Mouse (Mus musculus) natural killer cell, adult 2 months (primary cell): ENCODE measurements around the gene Ralgds.

ENCODE experiments used
- DNase-seq, 2 experiments: peaks; one replicate each; pipeline ENCODE4 v3.0.0; 2022; ENCODE audit warnings: low spot score in 2 of 2

Ralgds gene

DNA sequence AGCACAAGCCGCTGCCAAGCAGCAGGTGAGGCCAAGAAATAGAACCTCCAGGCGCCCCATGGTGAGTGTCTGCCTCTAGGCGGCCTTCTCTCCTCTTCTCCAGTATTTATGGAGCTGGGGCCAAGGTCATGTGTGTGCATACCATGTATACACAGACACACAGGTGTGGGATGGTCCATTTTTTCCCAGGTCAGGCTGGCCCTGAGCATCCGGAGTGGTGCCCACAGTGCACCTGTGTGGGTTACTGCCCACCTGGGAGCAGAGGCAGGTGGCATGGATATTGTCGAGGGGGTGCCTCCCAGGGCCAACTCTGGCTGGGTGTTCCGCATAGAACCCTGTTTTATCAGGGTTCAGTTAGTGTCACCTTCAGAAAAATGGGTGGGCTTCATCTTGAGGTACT is 50.4 kb downstream of the Ralgds start, which contains the start of gene Cel:
Cel (minus strand) TSS at position 101 of the 400 bp plus-strand sequence.
- DNase-seq, result no peak

DNA sequence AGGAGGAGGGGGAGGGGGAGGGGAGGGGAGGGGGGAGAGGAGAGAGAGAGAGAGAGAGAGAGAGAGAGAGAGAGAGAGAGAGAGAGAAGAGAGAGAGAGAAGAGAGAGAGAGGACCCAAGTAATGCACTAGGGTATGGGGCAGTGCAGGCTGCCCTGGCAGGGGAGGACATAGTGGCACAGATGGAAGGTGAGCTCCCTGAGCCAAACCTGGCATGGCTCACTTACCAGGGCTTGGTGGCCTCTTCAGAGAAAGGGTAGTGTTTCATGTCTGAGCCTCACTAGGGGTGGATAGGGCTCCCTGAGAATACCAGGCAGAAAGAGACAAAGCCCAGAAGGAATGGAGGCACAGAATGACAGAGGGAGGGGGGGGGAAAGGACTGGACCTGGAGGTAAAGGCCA is 50.9 kb downstream of the Ralgds start:
- no peak for DNase-seq

DNA sequence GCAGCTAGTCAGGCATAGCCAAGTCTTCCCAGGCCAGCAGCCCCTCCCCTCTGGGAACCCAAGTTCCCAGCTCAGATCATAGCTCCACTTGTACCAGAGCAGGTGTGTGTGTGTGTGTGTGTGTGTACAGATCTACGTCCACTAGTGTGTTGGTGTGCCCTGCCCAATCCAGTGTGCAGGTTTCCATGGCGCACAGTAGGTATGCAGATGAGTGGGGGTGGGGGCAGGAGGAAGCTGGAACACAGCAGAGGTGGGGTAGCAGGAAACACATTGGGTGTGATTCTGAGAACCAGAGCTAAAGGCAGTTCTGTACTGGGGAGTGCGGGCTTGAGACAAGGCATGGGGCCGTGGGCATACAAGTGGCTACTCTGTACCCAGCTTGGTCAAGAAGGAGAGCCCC is 51.5 kb downstream of the Ralgds start:
- no peak for DNase-seq

DNA sequence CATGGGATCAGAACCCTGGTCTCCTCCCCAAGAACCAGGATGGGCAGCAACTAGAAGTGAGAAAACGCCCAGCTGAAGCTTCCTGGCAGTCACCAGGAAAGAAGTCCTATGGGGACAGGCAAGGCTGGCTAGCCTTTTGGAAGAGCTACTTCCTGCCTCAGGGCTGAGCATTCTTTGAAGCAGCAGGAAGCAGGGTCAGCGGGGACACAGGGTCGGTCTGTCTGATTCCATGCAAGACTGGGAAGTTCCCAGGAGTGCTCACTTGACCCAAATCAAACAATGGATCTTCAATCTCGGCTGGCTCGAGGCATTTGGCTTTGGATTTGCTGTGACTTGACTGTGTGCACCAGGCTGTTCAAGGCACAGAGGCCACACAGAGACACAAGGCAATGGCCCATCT is 53.6 kb downstream of the Ralgds start:
- no peak for DNase-seq

DNA sequence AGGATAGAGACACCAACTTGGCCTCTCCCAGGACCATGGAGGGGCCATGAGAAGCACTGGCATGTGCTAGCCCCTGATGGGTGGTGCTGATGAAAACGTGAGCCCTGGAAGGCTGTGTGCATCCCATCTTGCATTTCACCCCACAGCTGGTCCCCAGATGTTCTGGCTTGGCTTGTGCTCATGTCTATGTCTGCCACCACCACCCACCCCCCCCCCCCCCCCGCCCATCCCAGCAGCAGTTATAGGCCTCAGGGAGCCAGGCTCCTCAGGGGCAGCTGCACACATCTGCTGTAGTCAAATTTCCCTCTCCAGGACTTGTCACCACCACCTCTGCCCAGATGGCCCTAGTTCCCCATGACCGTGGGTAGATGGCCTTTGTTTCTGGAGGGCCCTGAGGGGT is 57.0 kb downstream of the Ralgds start:
- DNase-seq, result no peak

DNA sequence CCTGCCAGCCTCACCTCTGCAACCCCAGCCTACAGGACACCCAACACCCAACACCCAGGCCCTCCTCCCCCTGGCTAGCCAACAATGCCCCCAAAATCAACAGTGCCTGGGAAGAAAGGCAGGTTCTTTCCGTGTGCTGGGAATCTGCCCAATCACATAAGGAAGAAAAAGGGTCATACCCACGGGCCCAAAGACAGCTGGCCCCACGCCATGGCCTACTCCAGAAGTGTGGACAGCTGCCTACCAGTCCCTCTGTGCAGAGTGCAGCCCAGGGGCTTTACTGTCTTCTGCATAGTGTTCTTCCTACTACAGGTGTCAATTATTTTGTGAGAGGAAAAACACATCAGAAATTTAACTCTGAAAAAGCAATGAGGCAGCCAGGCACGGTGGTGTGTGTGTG is 62.4 kb downstream of the Ralgds start:
- no peak for DNase-seq

DNA sequence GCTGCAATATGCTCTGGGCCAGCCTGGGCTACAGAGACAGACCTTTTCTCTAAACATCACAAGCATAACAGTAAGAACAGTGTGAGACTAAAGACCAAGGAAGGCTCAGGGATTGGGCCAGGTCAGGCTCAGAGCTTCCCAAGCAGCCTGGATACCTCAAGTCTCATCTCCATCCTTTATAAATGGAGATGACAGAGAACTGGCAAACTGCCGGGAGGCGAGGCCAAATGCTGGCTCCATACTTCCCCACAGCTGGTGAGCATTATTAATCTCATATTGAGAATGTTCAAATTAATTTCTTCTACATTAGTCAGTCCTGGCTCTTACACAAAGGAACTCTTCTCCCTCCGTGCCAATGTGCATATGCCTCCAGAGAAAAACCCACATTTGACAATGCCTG is 63.9 kb downstream of the Ralgds start:
- no peak for DNase-seq

DNA sequence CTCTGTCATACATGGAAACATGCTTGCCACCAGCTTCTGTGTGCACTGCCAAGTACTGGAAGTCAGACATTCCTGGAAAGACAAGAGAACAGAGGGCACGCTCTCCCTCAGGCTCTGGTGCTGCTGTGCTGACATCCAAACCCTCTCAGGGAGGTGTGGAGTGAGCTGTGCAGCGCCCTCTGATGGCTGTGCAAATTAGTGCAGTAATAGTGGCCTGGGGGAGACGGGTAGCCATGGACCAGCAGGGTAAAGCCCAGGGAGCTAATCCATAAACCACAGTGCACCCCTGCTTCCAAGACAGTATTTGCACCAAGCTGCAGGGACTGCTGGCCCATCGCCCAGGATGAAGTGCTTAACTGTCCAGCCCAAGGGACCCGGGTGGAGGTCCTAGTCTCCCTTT is 65.1 kb downstream of the Ralgds start:
- DNase-seq, result peak; percentile 30 to 42

DNA sequence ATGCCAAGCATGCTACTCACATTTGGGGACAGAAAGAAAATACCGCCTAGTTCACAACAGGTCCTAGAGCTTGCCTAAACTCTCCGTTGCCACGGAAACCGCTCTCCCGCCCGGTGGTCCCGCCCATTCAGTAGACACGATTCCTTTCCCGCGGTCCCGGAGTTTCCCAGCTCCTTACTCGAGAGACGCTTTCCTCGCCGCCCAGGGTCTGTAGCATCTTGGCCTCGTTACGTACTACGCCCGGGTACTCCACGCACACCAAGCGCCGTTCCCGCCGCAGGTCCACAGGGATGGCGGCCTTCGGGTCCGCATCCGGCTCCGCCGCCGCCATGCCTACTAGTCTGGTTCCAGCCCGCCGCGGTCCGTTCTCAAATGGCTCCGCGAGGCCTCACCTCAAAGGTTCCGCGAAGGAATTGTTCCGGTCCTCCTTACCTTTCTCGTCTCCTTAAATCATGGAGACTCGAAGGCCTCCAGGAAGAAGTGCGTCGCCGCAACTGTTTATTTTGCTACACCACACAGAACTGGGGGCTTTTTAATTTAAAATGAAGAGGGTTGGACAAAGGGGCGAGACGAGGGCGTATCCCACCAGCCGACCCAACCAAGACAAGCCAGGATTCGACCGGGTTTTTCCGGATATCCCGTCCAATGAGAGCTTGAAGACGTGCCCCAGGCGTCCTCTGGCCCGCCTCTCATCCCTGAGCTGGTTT is 69.9 kb downstream of the Ralgds start:
- DNase-seq, result peak; percentile 86 to 87

DNA sequence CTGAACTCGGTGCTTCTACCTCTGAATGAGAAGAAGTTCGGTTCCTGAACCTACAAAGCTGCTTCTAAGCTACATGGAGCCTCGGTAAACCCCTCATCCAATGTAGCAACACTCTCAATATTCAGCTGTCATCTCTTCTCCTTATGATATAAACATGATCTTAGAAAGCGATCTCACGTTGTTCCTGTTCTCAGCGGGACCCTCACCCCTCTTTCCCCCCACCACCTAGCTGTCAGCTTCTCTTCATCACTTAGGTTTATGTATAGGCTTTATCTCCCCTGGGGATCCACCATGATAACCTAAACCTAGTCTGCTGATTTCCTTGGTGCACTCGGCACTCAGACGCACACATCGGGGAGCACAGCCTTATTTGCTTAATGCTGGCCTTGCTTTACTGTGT is 70.7 kb downstream of the Ralgds start, which contains the start of gene Gtf3c5:
Gtf3c5 (minus strand) TSS at position 101 of the 400 bp plus-strand sequence.
- DNase-seq, result no peak

DNA sequence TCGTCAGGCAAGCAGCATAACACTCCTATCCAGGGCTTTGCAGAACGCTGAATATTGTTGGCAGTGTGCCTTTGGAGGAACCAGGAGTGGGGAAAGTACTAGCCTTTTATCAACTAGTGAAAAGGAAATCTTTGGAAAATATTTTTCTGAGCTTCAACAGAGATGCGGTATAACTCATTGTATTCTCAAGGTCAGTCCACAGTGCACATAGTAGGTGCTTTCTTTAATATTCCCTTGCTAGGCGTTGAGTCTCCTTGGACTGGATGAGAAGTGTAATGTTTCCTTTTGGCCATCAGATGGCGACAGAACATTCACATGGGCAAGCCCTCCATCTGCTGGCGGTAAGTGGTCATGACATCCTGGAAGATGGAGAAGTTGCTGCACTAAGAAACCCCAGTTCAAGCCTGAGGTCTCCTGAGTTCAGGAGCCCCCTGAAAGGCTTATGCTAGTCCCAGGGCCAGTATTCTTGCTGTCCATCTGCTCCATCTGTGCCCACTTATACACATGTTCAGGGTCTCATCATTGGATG is 72.2 kb downstream of the Ralgds start:
- DNase-seq, result peak; percentile 77 to 83

DNA sequence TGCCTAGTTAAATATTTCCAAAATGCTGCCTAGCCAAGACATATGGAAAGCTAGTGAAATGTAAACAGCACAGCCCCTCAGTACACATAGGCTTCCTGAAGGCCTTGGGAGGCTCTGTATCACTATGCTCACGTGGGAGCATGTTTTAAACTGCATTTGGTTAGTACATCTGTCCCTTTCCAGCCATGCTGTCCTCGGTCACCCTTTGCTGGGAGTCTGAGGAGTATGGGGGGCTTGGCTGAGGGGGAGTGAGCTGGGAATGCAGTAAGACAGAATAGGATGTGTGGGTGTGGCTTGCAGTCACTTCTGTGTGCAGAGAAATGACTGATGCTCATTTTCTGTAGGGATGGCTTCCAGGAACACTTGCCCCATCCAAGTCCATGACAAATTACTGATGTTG is 72.8 kb downstream of the Ralgds start:
- DNase-seq, result no peak

DNA sequence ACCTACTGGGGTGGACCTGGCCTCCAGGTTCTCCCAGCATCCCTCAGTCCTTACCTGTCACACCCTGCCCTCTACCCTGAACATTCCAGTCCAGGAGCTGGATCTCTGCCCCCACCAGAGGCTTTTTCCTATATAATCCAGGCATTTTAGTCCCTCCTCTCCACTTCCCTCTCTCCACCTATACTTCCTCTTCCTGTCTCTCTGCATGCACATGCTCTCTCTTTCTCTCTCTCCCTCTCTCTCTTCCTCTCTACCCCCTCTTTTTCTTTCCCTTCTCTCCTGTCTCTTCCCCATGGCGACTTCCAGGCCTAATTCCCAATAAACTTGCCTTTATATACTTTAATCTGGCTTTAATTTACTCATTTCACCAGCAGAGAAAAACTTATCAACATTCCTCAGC is 75.6 kb downstream of the Ralgds start:
- no peak for DNase-seq

DNA sequence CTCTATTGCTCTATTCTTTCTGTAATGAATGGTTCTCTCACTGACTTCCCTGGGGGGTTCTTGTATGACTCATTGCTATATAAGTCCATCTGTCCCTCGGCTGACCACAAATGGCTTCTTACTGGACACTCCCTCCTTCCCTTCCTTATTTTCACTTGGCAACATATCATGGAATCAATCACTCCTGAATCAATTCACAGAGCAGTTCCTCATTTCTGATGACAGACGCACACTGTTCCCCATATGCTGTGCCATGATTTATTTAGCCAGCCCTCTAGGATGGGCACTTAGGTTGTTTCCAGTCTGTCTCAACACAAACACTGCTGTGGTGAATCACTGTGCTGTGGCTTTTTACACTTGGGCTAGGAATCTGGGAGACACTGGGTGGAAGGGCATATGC is 78.6 kb downstream of the Ralgds start:
- DNase-seq, result no peak

DNA sequence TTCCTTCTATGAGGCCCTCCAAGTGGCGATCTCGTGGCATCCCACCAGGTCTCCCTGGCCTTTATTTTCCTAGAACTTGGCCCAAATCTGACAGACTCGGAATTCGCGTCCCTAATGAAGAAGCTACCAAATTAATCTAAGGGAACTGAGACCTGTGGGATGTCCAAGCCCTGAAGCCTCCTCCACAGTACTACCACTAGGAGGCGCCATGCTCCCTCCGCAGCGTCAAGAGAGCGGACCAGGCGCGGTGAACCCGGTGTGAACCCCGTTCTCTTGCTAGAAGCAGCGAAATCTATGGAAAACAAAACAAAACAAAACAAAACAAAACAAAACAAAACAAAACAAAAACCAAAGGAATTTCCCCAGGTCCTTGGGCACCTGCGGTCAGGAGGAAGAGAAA is 79.9 kb downstream of the Ralgds start:
- DNase-seq, result peak; percentile 51 to 73

DNA sequence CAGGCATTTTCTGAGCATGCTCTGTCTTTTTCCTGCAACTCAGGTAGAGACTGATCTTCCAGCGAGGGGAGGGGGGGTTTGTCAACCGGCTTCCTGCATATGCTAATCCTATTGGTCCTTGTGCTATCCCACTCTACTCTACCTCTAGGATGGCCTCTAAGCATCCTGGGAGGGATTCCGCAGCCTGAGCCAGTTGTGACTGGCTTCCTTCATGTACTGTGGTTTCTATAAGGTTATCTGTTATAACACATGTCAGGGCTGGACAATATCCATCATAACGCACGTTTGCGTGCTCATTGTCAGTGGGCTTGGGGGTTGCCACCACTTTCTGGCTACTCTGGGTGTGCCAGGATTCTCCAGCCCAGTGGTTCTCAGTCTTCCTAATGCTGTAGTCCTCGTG is 83.1 kb downstream of the Ralgds start:
- no peak for DNase-seq

DNA sequence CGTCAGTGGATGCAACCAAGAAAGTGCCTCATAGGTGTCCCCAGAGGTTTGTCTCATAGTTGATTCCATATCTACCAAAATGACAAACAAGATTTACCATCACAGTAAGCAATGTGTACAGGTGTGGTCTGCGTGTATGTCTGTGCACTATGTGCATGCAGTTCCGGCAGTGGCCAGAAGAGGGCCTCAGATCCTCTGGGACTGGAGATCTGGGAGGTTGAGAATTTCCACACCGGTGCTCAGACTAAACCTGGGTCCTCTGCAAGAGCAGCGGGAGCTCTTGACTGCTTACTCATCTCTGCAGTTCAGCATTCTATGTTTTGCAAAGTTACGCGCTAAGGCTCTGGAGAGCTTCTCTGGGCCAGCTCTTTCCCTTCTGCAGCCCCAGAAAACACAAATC is 84.1 kb downstream of the Ralgds start:
- no peak for DNase-seq

DNA sequence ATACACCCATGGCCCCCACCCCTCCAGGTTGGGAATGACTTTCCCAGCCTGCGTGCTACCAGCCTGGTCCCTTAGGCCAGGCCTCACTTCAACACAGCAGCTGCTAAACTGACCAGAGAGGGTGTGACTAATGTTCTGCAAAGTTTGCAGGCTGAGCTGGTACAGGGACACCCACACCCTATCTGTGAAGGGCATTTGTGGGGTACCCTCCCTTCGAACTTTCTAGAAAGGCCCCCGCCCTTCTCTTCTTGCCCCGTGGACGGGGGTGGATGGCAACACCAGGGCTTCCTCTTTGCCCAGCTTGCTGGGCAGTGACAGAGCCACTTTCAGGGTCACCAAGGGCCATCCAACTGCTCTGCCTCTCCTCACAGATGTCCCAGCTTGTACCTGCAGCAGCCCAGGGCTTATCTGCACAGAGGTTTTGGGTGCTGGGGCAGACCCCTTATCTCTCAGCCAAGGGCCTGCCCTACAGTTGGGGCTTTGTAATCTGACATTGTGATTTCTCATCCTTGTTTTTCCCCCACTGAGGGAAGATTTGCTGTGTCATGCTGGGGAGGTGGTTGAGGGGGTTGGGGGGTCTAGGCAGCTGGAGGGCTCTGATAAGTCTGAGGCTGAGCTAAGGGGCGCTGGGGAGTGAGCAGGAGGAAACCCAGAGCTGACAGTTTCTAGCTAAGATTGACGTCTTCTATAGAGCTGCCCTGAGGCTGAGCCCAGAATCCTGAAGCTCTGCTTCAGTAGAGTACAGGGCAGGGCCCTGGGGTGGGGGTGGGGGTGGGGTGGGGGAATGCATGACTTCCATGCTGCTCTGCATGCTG is 85.0 kb downstream of the Ralgds start:
- no peak for DNase-seq

DNA sequence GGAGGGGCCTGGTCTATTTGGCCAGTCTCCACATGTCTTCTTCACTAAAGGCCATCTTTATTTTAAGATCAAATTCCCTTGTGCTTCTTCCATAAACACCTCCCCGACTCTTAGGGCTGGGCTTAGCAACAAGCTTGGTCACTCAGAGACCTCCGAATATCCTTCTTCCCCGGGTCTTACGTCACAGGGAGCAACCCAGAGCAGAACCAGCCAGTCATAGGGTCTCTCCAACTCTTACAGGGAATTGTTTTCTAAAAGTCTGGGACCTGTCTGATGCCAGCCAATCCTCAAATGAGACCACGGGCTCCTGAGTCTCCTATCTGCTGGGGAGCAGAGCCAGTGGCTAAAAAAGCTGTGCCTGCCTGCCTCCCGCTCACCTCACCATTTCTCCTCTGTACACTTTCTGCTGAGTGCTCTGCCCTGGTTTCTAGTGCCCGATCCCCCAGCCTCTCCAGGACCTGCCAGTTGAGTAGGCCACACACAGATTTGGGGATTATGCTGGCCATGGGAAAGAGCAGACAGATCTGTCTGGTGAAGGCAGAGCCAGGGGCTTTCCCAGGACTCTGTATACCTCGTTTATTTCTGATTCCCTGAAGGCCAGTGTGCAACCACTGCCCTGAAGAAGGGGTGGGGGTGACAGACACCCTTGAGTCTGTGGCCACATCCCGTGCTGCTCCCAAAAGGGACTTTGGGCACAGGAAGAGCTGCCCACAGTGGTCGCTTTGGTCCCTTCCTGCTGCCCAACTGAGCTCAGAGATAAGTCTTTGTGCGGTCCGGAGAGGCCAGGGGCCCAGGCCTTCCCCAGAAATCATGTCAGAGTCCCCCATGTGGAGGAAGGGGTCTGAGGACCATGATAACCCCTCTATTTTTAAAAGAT is 86.0 kb downstream of the Ralgds start:
- DNase-seq, result no peak

DNA sequence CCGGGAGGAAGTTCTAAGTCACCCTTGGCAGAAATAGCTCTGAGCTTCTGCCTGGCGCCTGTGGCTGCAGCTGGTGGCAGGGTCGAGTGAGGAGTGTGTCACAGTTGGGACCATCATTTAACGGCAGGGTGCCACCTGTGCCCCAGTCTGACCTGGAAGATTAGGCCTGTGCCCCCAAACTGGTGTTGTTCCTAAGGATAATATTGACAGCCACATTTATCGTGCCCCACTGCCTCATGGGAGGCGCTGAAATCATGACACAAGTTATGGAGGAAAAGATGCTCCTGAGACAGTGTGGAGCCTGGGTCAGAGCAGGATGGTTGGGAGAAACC is 86.6 kb downstream of the Ralgds start:
- DNase-seq, result no peak

DNA sequence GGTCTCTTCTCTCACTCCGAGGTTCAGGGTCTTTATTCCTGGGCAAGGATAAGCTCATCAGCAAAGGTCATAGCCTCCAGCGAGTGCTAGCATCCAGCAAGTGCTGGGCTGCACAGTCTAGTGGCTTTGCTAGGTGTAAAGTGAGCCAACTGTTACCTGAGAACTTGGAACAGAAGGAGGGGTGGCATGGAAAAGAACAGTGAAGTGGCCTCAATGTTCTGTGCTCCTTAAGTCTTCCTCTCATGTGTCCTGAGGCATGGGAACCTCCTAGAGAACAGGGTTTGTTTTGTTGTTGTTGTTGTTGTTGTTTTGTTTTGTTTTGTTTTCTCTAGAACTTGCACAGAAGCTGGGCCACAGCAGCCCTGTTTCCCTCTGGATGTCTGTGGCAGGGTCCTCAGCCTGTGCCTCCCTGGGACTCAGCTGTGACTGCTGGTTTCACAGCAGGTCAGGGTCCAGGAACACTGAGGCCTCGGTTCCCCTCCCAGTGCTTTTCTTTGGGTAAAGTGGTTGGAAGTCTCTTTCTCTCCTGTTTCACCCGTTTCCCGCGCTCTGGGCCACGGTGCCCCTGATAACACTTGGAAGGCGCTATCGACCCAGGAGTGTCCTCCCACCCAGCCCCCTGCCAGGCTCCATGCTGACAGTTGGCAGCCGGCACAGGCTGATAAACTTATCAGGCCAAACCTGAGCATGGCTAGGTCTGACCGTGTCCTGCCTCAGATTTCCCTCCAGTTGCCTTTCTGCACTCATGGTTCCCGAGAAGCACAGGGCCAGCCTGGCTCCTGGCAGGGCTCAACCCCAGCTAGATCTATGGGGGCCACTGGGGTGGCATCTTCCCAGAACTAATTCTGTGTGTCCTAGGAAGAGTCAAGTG is 89.0 kb downstream of the Ralgds start:
- DNase-seq, result no peak
